Mouse (Mus musculus) heart, postnatal 25 days (tissue): Measurements from ENCODE around the gene Plekha6. TPM values are rescaled to one million over a fixed set of nuclear protein-coding genes. Genes with fewer than 3 reads are reported as not detected.

Experiments used
- DNase-seq: peaks from one replicate; pipeline ENCODE4 v3.0.0; 2022; ENCODE audit warnings: low spot score
- intact Hi-C: fragments of 180-260 bp; cut with DNase I; formaldehyde crosslinking; loops from one replicate; pipeline ENCODE4 v1.15.1; 2025
- total RNA-seq, 2 experiments: library from RNA; stranded (reverse); gene quantifications; 2 replicates each; pipeline ENCODE4 v1.2.3; 2021

Plekha6 gene
- 10 to 100 TPM; 66.5 to 77.1 TPM for total RNA-seq

DNA sequence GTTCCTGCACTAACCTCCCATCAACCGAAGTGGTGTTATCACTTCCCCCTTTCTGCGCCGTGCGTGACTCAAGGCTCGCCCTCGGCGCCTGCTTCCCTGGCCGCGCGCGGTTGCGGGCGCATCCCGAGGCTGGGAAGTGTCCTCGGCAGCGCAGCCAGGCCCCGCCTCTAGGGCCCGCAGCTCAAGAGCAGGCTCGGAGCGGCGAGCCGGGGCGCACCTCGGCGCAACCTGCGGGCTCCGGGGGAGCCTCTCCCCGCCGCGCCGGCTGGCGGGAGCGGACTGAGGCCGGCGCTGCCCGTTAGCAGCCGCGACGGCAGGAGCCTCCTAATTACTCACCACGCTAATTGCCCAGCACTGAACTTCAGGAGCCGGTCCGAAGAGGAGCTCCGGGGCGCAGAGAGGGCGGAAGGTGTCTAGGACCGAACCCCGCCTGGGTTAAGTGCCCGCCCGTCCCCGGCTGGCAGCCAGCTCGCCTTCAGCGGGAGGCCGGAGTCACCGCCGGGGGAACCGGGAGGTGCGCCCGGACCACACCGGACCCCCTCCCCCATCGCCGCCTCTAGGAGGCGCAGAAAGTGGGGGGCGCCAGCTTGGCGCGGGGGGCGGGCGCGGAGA, at the start of gene Plekha6:
Gene Plekha6, plus strand, starts transcription at position 391 of the 612 bp plus-strand sequence.
- no peak for DNase-seq
- intact Hi-C loops: no loop called here

DNA sequence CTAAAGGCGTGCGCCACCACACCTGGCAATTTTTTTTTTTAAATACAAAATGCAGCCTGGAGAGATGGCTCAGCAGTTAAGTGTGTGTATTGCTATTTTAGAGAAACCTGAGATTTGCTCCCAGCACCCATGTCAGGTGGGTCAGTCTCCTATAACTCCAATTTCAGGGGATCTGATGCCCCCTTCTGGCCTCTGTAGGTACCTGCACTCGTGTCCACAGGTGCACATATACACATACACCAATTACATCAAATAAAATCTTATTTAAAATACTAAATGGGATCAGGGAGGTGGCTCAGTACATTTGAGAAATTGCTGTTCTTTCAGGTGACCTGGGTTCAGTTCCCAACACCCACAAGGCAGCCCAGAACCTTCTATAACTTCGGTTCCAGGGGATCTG, 47.9 kb upstream of the Plekha6 start:
- intact Hi-C loops: no loop called here
- DNase-seq: no peak

DNA sequence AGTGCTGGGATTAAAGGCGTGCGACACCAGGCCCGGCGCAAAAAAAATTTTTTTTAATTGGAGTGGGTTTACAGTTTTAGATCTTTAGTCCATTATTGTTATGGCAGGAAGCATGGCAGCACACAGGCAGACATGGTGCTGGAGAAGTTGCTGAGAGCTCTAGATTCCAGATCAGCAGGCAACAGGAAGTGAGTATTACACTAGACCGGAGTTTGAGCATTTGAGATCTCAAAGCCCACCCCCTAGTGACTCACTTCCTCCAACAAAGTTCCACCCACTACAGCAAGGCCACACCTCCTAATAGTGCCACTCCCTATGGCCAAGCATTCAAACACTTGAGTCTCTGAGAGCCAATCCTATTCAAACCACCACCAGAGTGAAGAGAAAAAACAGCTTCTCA, 45.9 kb upstream of the Plekha6 start:
- intact Hi-C loops: no loop called here

GRCm38 (mm10) chr1:133118844-133119243, 45.2 kb upstream of the Plekha6 start:
- intact Hi-C loops: no loop called here
- no peak for DNase-seq

More for the DNA sequence above, 45.9 kb upstream of the Plekha6 start:
- no peak for DNase-seq

DNA sequence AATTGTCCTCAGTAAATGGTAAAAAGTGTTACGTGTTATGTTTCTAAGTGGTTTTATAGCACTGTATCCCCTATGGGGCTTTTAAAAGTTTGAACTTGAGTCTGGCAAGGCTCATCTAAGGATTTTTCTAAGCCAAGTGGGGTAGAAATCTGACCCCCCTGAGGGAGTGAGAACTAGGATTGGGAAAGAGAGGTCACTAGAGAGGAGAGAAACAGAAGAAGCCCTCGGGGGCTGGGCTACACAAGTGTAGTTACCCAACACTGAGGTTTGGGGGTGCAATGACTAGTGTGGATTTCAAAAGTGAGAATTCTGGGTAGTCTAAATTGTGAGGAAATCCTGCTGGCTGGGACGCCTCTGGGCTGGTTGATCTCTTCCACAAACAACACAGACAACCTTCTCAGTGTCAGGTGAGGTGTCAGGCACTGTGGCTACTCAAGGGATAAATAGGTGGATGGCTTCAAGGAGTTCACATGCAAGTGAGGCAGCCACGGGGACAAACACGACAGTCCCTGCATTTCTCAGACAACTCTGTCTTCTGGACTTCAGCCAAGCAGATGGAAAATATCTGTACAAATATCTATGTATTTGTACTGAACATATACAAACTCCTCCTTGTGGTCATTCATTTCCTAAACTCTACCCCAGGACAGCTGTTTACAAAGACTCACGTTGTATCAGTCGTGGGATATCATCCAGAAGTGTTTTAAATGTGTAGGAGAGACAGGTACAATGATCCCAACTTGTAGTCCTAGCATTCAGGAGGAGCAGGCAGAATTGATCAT, 43.9 kb upstream of the Plekha6 start:
- no peak for DNase-seq

DNA sequence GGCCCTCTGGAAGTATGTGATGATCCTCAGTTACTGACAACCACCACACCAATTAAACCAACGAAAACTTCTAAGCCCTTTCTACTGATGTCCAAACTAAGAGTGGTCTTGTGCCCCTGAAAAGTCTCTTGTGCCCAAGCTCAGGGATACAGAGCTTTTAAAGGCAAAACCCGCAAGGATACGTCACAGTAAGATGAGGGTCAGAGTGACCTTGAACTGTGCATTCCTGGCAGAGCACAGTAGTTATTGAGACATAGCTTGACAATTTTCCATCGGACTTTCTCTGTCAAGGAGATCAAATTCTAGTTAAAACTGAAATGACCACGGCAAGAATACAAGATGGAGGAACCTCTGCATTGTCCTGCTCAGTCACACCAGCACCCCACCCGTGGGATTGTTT, 42.8 kb upstream of the Plekha6 start:
- intact Hi-C loops: no loop called here
- no peak for DNase-seq

More for the DNA sequence above, 43.9 kb upstream of the Plekha6 start:
- intact Hi-C loops: no loop called here

- intact Hi-C loops: no loop called here
- no peak for DNase-seq
Observed at GRCm38 (mm10) chr1:133124137-133124536, 39.9 kb upstream of the Plekha6 start.

- intact Hi-C loops: no loop called here
Observed at GRCm38 (mm10) chr1:133125640-133126364, 38.2 kb upstream of the Plekha6 start.

GRCm38 (mm10) chr1:133126365-133126740, 37.7 kb upstream of the Plekha6 start:
- intact Hi-C loops: no loop called here
- no peak for DNase-seq

More at GRCm38 (mm10) chr1:133125640-133126364, 38.2 kb upstream of the Plekha6 start:
- DNase-seq: no peak

GRCm38 (mm10) chr1:133127328-133127727, 36.7 kb upstream of the Plekha6 start:
- DNase-seq: no peak
- intact Hi-C loops: no loop called here

DNA sequence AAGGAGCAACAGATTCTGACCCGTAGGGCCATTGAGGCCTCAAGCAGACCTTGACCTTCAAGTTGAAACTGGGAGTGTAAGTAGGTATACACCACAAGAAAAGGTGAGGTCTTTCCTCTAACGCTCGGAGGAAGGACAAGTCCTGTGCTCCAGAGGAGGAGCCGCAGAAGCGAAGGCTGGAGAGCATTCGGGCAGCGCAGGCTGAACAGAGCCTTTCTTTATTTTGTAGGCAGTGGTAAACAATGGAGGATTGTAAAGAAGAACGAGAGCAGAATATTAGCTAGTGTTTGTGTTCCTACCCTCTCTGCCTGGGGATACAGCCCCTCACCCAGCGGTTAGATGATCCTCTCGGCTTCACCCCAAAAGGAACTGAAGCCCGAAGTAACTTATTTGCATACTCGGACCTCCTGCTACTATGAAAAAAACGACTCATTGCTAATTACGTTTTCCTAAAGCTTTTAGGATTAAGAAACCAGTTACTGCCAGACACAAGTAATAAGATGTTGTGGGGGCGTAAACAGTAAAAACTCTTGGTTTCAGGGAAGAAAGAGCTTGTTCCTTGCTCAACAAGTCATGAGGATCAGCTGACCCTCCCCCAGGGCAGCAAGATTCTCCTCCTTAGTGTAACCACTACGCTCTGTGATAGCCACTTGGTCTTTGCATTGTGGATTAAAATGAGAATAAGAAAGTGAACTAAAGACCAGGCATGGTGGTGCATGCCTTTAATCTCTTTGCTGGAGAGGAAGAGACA, 34.4 kb upstream of the Plekha6 start:
- no peak for DNase-seq
- intact Hi-C loops: no loop called here

GRCm38 (mm10) chr1:133130638-133131560, 33.1 kb upstream of the Plekha6 start, which contains the start of gene Ppp1r15b:
Gene Ppp1r15b, plus strand, starts transcription at chr1:133131143.
- DNase-seq: peak; percentile 100
- intact Hi-C loops: no loop called here

DNA sequence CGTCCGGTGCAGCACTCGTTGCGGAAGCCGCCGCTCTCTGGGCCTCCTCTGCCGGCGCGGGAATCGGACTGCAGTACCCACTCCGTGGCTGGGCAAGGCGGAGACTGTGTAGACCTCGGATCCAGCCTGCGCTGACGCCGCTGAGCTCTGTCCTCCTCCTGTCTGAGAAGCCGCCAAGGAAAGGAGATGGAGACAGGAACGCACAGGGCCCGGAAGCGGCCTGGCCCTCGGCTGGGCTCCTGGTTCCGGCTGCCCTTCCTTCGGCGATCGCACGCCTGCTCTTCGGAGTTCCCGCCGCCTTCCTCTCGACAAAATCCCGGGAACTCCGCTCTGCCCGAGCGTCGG, 32.5 kb upstream of the Plekha6 start:
- intact Hi-C loops: no loop called here
- no peak for DNase-seq

GRCm38 (mm10) chr1:133131936-133132335, 32.1 kb upstream of the Plekha6 start:
- intact Hi-C loops: no loop called here
- DNase-seq: no peak

DNA sequence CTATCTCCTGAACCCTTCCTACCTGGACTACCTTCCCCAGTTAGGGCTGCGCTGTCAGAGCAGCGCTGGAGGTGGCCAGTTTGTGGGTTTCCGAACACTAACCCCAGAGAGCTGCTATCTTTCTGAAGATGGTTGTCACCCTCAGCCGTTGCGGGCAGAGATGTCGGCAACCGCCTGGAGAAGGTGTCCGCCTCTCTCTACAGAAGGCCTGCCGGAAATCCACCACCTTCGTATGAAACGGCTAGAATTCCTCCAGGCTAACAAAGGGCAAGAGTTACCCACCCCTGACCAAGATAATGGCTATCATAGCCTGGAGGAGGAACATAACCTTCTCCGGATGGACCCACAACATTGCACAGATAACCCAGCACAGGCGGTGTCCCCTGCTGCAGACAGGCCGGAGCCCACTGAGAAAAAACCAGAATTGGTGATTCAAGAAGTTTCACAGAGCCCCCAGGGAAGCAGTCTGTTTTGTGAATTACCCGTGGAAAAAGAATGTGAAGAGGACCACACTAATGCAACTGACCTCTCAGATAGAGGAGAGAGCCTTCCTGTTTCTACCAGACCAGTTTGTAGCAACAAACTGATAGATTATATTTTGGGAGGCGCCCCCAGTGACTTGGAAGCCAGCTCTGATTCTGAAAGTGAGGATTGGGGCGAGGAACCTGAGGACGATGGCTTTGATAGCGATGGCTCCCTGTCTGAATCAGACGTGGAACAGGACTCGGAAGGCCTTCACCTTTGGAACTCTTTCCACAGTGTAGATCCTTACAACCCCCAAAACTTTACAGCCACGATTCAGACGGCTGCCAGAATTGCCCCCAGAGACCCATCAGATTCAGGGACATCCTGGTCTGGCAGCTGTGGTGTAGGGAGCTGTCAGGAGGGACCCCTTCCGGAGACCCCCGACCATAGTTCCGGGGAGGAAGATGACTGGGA, 31.4 kb upstream of the Plekha6 start:
- DNase-seq: no peak
- intact Hi-C loops: no loop called here

GRCm38 (mm10) chr1:133133425-133133824, 30.6 kb upstream of the Plekha6 start:
- intact Hi-C loops: no loop called here
- DNase-seq: no peak

- intact Hi-C loops: no loop called here
Observed at GRCm38 (mm10) chr1:133134071-133134470, 29.9 kb upstream of the Plekha6 start.

GRCm38 (mm10) chr1:133134881-133135280, 29.1 kb upstream of the Plekha6 start:
- DNase-seq: no peak
- intact Hi-C loops: no loop called here

More at GRCm38 (mm10) chr1:133134071-133134470, 29.9 kb upstream of the Plekha6 start:
- DNase-seq: no peak
